Mouse (Mus musculus): ENCODE measurements at regions not wholly inside any gene's neighbourhood (a gene's known extent, or its start where the extent isn't known, plus 50 kb on each side); places are given as distances from the start of the nearest gene placed in this dataset.

DNA sequence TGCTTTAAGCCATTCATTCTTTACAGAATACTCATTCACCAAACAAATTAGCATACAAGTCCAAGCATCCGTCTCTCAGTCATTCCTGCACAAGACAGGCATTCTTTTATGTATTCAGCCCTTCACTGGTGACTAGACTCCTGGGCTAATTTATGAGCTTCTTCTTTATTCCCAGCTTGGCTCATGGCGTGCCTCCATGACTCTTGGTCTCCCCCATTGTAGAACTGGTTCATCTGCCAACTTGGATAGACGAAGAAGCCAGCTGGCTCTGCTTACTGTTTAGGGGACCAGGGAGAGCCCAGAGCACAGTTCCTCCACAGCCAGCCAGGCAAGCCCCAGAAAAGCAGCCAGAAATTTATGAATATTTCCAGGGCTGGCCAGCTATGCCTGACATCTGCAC lies 421.2 kb upstream of the N6amt1 start:
- 71% methylated on average over 3 of the region's 3 CpGs for WGBS
- peak; percentile 4 for DNase-seq
- TF ChIP-seq CTCF (IDR thresholded peaks at IDR 0.05; ENCODE audit: insufficient read depth, low read length) (no peak), POLR2A (IDR thresholded peaks at IDR 0.05; ENCODE audit: borderline replicate concordance, extremely low read depth, low read depth, low read length) (no peak)
- H3K4me1 ChIP-seq (ENCODE audit: control insufficient read depth, insufficient read depth, low read length) = no peaks in the 10 kb centered on the region
- no peak overlapping the region for H3K4me3 ChIP-seq (replicated peaks; ENCODE audit: extremely low read depth, low read depth, low read length)

GRCm38 (mm10) chr16:86897967-86898710 lies 455.8 kb upstream of the N6amt1 start:
- WGBS = 85% methylated on average over 2 of the region's 2 CpGs
- no peak overlapping the region for H3K4me3 ChIP-seq (replicated peaks; ENCODE audit: extremely low read depth, low read depth, low read length)

DNA sequence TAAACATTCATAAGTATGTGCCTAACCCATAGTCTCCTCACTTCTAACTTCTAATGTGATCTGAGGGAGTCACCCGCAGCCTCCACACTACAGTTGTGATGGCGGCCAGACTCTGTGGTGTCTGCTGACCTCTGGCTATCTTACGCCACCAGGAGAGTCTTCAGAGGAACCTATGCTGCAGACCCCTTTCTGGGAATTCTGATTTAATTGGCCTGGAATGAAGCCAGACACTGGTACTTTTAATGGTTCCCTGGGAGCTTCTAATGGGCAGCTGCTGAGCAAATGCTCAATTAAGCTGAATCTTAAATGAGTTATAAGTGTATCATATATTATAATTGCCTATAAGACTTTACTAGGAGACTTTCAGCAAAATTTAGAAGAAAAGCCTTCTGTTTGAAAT lies 459.0 kb upstream of the N6amt1 start:
- 97% methylated on average over 3 of the region's 3 CpGs for WGBS
- no peak for TF ChIP-seq POLR2A (IDR thresholded peaks at IDR 0.05; ENCODE audit: borderline replicate concordance, extremely low read depth, low read depth, low read length)
- TF ChIP-seq CTCF (IDR thresholded peaks at IDR 0.05; ENCODE audit: insufficient read depth, low read length) = no peak
- no peak for DNase-seq
- no peaks in the 10 kb centered on the region for H3K4me1 ChIP-seq (ENCODE audit: control insufficient read depth, insufficient read depth, low read length)
- H3K4me3 ChIP-seq (replicated peaks; ENCODE audit: extremely low read depth, low read depth, low read length) = no peak overlapping the region

More at GRCm38 (mm10) chr16:86897967-86898710, 455.8 kb upstream of the N6amt1 start:
- H3K4me1 ChIP-seq (ENCODE audit: control insufficient read depth, insufficient read depth, low read length) = no peaks in the 10 kb centered on the region; the same call in none of the 2 replicates
- TF ChIP-seq CTCF (IDR thresholded peaks at IDR 0.05; ENCODE audit: insufficient read depth, low read length) = no peak
- no peak for TF ChIP-seq POLR2A (IDR thresholded peaks at IDR 0.05; ENCODE audit: borderline replicate concordance, extremely low read depth, low read depth, low read length)
- no peak for DNase-seq

DNA sequence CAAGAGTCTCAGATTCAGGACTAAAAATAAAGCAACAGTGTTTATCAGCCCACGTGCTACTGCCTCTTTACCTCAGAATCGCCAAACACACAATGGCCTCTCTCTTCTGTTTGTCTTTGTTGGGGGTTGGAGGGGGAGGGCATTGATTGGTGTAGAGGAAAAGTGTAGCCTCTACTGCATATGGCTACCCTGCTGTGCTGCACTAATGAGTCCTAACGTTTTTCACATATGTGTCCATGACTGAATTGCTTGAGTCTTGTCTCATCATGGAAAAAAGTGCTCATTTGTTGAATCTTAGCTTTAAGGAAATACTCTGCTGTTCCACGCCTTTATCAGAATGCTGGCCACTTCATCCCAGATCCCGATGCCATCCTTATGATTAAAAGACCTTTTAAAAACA lies 459.7 kb upstream of the N6amt1 start:
- WGBS = 67% methylated on average over 5 of the region's 5 CpGs
- no peak overlapping the region for H3K4me3 ChIP-seq (replicated peaks; ENCODE audit: extremely low read depth, low read depth, low read length)
- no peak for DNase-seq
- no peaks in the 10 kb centered on the region for H3K4me1 ChIP-seq (ENCODE audit: control insufficient read depth, insufficient read depth, low read length)
- TF ChIP-seq POLR2A (IDR thresholded peaks at IDR 0.05; ENCODE audit: borderline replicate concordance, extremely low read depth, low read depth, low read length) (no peak), CTCF (IDR thresholded peaks at IDR 0.05; ENCODE audit: insufficient read depth, low read length) (no peak)

DNA sequence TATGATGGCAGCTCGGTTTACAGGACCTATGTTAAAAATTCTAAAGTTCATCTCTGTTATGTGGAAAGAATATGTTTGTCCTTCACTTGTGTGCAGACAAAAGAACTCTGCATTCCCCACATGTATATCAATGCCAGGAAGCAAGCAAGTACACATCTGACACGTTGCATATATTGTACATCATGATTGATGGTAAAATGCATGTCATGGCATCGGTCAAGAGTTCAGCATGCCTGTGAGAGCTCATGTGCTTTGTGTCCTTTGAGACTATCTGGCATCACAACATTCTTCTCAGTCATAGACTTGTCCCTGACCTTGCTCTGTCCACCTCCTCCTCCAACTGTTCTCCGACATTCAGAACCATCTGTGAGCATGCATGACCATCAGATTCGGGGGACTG lies 465.6 kb upstream of the N6amt1 start:
- Histone ChIP-seq H3K4me1 (ENCODE audit: control insufficient read depth, insufficient read depth, low read length) (peaks cover 4% of the 10 kb centered on the region), H3K4me3 (replicated peaks; ENCODE audit: extremely low read depth, low read depth, low read length) (no peak overlapping the region)
- no peak for DNase-seq
- 32% methylated on average over 5 of the region's 5 CpGs for WGBS
- no peak for TF ChIP-seq POLR2A (IDR thresholded peaks at IDR 0.05; ENCODE audit: borderline replicate concordance, extremely low read depth, low read depth, low read length)
- no peak for TF ChIP-seq CTCF (IDR thresholded peaks at IDR 0.05; ENCODE audit: insufficient read depth, low read length)

DNA sequence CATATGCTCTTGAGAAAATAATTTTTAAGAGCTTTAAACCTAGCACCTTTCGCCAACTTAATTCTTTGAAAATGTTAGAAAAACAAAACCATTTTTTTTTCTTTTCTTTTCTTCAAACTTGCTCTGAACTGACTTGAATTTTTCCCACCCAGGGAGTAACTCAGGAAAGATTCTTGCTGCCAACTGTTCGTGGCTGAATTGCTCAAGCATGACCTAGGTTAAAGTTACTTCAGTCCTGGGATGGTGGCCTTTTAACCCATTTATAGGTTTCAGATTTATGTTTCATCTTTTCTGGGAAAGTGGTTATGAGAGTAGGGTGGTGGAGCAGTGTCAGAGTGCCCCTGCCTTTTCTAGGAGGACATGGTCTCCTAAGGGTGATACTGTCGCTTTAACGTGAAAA lies 466.4 kb upstream of the N6amt1 start:
- 67% methylated on average over 4 of the region's 4 CpGs for WGBS
- no peak for DNase-seq
- TF ChIP-seq CTCF (IDR thresholded peaks at IDR 0.05; ENCODE audit: insufficient read depth, low read length) = no peak
- TF ChIP-seq POLR2A (IDR thresholded peaks at IDR 0.05; ENCODE audit: borderline replicate concordance, extremely low read depth, low read depth, low read length) = no peak
- Histone ChIP-seq H3K4me3 (replicated peaks; ENCODE audit: extremely low read depth, low read depth, low read length) (no peak overlapping the region), H3K4me1 (ENCODE audit: control insufficient read depth, insufficient read depth, low read length) (peaks cover 7% of the 10 kb centered on the region)

DNA sequence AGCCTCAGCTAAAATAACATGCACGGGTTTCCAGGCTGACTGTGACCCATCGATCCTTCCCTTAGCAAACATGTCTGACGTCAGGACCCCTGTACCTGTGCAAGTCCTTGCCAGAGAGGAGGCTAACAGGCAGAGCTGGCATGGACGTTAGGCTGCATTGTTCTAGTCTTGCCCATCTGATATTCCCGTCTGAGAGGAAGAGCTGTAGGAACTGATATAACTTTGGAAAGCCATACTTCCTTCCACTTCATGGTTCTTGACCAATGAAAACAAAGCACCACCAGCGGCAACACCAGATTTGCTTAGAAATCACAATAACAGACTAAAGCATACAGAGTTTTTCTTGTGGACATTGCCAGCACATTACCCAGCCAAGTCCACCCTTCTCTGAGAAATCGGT lies 470.1 kb upstream of the N6amt1 start:
- TF ChIP-seq CTCF (IDR thresholded peaks at IDR 0.05; ENCODE audit: insufficient read depth, low read length) = no peak
- TF ChIP-seq POLR2A (IDR thresholded peaks at IDR 0.05; ENCODE audit: borderline replicate concordance, extremely low read depth, low read depth, low read length) = no peak
- peak; percentile 4 for DNase-seq
- 34% methylated on average over 7 of the region's 7 CpGs for WGBS
- no peak overlapping the region for H3K4me3 ChIP-seq (replicated peaks; ENCODE audit: extremely low read depth, low read depth, low read length)
- peaks cover 7% of the 10 kb centered on the region for H3K4me1 ChIP-seq (ENCODE audit: control insufficient read depth, insufficient read depth, low read length)

DNA sequence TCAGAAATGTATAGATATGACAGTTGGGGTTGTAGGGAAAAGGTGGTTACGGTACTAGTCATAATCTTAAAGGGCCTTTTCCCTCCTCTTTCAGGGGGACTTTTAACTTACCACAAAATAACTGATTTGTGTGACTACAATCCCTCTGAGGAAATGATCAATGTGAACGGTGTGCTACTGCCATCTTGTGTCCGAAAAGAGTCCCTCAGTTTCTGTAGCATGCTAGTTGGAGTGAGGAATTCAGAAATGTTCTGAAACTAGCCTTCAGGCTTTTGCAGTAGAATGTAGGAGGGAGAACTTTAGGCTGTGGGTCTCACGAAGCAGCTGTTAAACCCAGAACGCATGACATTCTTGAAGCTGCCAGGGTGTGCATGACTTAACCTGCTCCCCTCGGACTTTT lies 471.5 kb upstream of the N6amt1 start:
- Histone ChIP-seq H3K4me1 (ENCODE audit: control insufficient read depth, insufficient read depth, low read length) (peaks cover 7% of the 10 kb centered on the region), H3K4me3 (replicated peaks; ENCODE audit: extremely low read depth, low read depth, low read length) (no peak overlapping the region)
- TF ChIP-seq POLR2A (IDR thresholded peaks at IDR 0.05; ENCODE audit: borderline replicate concordance, extremely low read depth, low read depth, low read length) (no peak), CTCF (IDR thresholded peaks at IDR 0.05; ENCODE audit: insufficient read depth, low read length) (peak; percentile 33; the same call in 1 of the 2 replicates)
- DNase-seq = peak; percentile 21
- 20% methylated on average over 6 of the region's 6 CpGs for WGBS

DNA sequence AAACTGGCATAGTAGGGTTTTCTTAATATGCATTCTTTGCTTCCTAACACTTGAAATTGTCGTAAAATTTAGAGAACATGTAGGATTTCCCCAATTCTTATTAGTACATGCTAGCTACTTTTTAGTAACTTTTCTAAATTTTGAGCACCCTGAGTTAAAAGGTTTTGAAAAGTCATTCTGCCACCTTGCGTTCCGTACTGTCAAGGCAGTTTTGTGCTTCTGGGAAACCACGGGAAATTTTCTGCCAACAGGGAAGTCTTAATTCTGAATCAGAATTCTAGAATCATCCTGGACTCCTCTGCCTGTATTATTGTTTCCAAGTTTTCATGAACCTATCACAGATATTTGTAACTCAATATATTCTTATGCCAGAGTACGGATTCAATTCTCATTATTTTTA lies 472.4 kb upstream of the N6amt1 start:
- Histone ChIP-seq H3K4me1 (ENCODE audit: control insufficient read depth, insufficient read depth, low read length) (peaks cover 7% of the 10 kb centered on the region), H3K4me3 (replicated peaks; ENCODE audit: extremely low read depth, low read depth, low read length) (no peak overlapping the region)
- no peak for DNase-seq
- 77% methylated on average over 5 of the region's 5 CpGs for WGBS
- TF ChIP-seq CTCF (IDR thresholded peaks at IDR 0.05; ENCODE audit: insufficient read depth, low read length) = no peak
- TF ChIP-seq POLR2A (IDR thresholded peaks at IDR 0.05; ENCODE audit: borderline replicate concordance, extremely low read depth, low read depth, low read length) = no peak

- no peak for DNase-seq
- TF ChIP-seq POLR2A (IDR thresholded peaks at IDR 0.05; ENCODE audit: borderline replicate concordance, extremely low read depth, low read depth, low read length) (no peak), CTCF (IDR thresholded peaks at IDR 0.05; ENCODE audit: insufficient read depth, low read length) (no peak)
- no peaks in the 10 kb centered on the region for H3K4me1 ChIP-seq (ENCODE audit: control insufficient read depth, insufficient read depth, low read length)
- H3K4me3 ChIP-seq (replicated peaks; ENCODE audit: extremely low read depth, low read depth, low read length) = no peak overlapping the region
- WGBS = 79% methylated on average over 2 of the region's 2 CpGs
These were observed 493.2 kb upstream of the N6amt1 start for GRCm38 (mm10) chr16:86860828-86861227.

All from lung, adult 2 months (tissue).